Mouse (Mus musculus): ENCODE data around the gene Cldn34c2. TPM values are rescaled to one million over a fixed set of nuclear protein-coding genes. Genes with fewer than 3 reads are reported as not detected.
"Not testable (repeated sequence)": the region's sequence is repeated elsewhere in the genome, so short reads cannot be mapped to it uniquely, and the experiment has no call there.

The Cldn34c2 gene
- not detected in 2 replicates for polyA plus RNA-seq (2016; fragmentation: Nextera tagmentation; extraction: Ambion mirVana)

- H3K4me1 ChIP-seq; H3K4me3 ChIP-seq (replicated peaks); H3K9me3 ChIP-seq; H3K27ac ChIP-seq; H3K9ac ChIP-seq; ATAC-seq (ENCODE audit: low FRiP score); H3K27me3 ChIP-seq; H3K36me3 ChIP-seq (replicated peaks); H3K4me2 ChIP-seq: not testable (repeated sequence)
Measured at GRCm38 (mm10) chrX:123581400-123581799, at the start of gene Cldn34c2. Cldn34c2 (plus strand) TSS chrX:123581700.

DNA sequence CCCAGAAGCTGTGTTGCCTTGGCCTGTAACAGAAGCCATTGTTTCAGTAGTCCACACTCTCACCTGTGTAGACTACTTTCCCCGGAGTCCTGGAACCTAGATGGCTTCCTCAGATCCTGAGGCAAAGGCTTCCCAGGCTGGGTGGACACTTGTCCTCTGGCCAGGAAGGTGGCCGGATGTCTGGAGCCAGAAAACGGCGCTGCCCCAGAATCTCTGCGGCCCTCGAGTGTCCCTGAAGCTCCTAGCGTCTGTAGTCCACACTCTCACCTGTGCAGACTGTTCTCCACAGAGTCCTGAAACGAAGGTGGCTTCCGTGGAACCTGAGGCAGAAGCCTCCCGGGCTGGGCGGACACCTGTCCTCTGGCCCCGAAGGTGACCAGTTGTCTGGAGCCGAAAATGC, 30.1 kb upstream of the Cldn34c2 start:
- 91% methylated on average over 13 of the region's 13 CpGs for WGBS
- not testable (repeated sequence) for ATAC-seq (ENCODE audit: low FRiP score); H3K27me3 ChIP-seq; H3K9me3 ChIP-seq; H3K36me3 ChIP-seq (replicated peaks); H3K4me3 ChIP-seq (replicated peaks); H3K4me2 ChIP-seq; H3K4me1 ChIP-seq; H3K27ac ChIP-seq; H3K9ac ChIP-seq

- not testable (repeated sequence) for H3K4me1 ChIP-seq; H3K4me2 ChIP-seq; H3K4me3 ChIP-seq (replicated peaks); H3K36me3 ChIP-seq (replicated peaks); ATAC-seq (ENCODE audit: low FRiP score); H3K9ac ChIP-seq; H3K9me3 ChIP-seq; H3K27ac ChIP-seq; H3K27me3 ChIP-seq
- WGBS = 76% methylated on average over 9 of the region's 12 CpGs
Measured at GRCm38 (mm10) chrX:123612158-123612828, 30.8 kb downstream of the Cldn34c2 start.

Other genes with a start within 250 kb of the Cldn34c2 start
- gene Gm17467, start 123.1 kb downstream of the Cldn34c2 start, polyA plus RNA-seq (2016; fragmentation: Nextera tagmentation; extraction: Ambion mirVana) = not detected in 2 replicates
- not detected in 2 replicates for gene Cldn34c3, start 212.0 kb downstream of the Cldn34c2 start, polyA plus RNA-seq (2016; fragmentation: Nextera tagmentation; extraction: Ambion mirVana)

All from forebrain, embryonic 12.5 days (tissue).